Mouse (Mus musculus) hindbrain, embryonic 16.5 days (tissue): ENCODE results near the gene Svbp. TPM values are rescaled to one million over a fixed set of nuclear protein-coding genes. Genes with fewer than 3 reads are reported as not detected.

ENCODE experiments used
- ATAC-seq: fragments of 200-750 bp; cut with Nextera tagmentation; 2 replicates; pipeline ENCODE4 v1.8.0; 2017; ENCODE audit warnings: moderate TSS enrichment, moderate library complexity
- H3K27ac ChIP-seq: fragments of 300-500 bp; sonication (generic); 2 replicates; pipeline ENCODE4 v1.5.1; 2014; ENCODE audit warnings: low read depth, mild to moderate bottlenecking, control low read depth, low read length, moderate library complexity
- H3K27me3 ChIP-seq: fragments of 300-500 bp; sonication (generic); replicated peaks from 2 replicates; pipeline ENCODE4 v1.6.1; 2014; ENCODE audit warnings: low read length; ENCODE audit not compliant: control insufficient read depth, insufficient read depth
- H3K36me3 ChIP-seq: fragments of 300-500 bp; sonication (generic); 2 replicates; pipeline ENCODE4 v1.6.1; 2014; ENCODE audit warnings: mild to moderate bottlenecking, low read length, moderate library complexity, mixed read lengths; ENCODE audit not compliant: control insufficient read depth, insufficient read depth
- H3K4me1 ChIP-seq: fragments of 300-500 bp; sonication (generic); 2 replicates; pipeline ENCODE4 v1.6.1; 2014; ENCODE audit warnings: low read depth, low read length; ENCODE audit not compliant: control insufficient read depth, insufficient read depth
- H3K4me2 ChIP-seq: fragments of 300-500 bp; sonication (generic); 2 replicates; pipeline ENCODE4 v1.6.1; 2014; ENCODE audit warnings: mild to moderate bottlenecking, low read length, control low read depth, moderate library complexity
- H3K4me3 ChIP-seq: fragments of 300-500 bp; sonication (generic); 2 replicates; pipeline ENCODE4 v1.5.1; 2014; ENCODE audit warnings: mild to moderate bottlenecking, low read length, control low read depth, moderate library complexity
- H3K9ac ChIP-seq: fragments of 300-500 bp; sonication (generic); 2 replicates; pipeline ENCODE4 v1.6.1; 2014; ENCODE audit warnings: low read depth, mild to moderate bottlenecking, control low read depth, low read length, moderate library complexity
- H3K9me3 ChIP-seq: fragments of 300-500 bp; sonication (generic); 2 replicates; pipeline ENCODE4 v1.6.1; 2014; ENCODE audit warnings: mild to moderate bottlenecking, low read length, moderate library complexity; ENCODE audit not compliant: control insufficient read depth
- WGBS: fragments of 180-500 bp; shearing (Covaris S2); extraction: QIAGEN DNeasy Blood & Tissue Kit; methylation state at CpG from one replicate; pipeline ENCODE4 v1.1.7; 2014; 5-methylcytosine and 5-hydroxymethylcytosine counted together
- polyA plus RNA-seq: library from polyadenylated mRNA; unstranded; fragments of >200 nt; fragmentation: Nextera tagmentation; extraction: Ambion mirVana; gene quantifications from 2 replicates; pipeline ENCODE4 v1.2.1, GENCODE M21; 2015

Svbp gene
- polyA plus RNA-seq = 197 and 201 TPM in 2 replicates

DNA sequence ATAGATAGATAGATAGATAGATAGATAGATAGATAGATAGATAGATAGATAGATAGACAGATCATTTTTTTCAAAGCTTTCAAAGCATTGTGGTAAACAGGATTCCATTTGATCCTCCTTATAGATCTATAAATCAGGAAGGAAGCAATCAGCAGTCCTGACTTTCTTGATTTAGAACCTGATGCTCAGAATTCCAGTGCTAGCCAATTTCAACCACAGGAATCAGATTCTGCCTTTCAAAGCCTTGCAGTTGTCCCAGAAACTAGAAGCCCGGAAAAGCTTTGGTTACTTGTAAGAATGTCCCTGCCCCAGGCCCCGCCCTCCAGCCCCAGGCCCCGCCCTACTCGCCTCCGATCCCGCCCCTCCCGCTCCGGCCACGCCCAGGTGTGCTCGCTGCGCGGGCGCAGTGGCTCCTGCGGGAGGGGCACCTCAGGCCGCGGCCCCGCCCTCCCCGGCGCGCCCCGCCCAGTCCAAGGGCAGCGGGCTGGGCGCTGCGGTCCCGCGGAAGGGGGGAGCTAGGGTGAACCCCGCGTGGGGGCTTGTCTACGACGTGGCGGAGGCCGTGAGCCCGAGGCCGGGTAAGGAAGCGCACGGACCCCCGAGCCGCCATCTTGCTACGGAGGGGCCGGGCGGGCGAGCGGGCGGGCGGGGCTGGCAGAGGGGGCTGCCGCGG is at the start of gene Svbp:
Gene Svbp (plus strand): TSS at position 398 of the 673 bp plus-strand sequence.
- Histone ChIP-seq H3K4me2 (peak within 1 kb of the TSS; percentile 76), H3K27ac (peak within 1 kb of the TSS; percentile 86), H3K4me1 (peaks cover 15% of the 10 kb centered on the region), H3K27me3 (no peaks in the 10 kb centered on the region), H3K4me3 (peak within 1 kb of the TSS; percentile 83), H3K9me3 (no peaks in the 10 kb centered on the region), H3K9ac (peak within 1 kb of the TSS; percentile 89), H3K36me3 (no peaks in the 10 kb centered on the region)
- peak; percentile 93 for ATAC-seq
- WGBS = under 1% methylated on average over 36 of the region's 47 CpGs

DNA sequence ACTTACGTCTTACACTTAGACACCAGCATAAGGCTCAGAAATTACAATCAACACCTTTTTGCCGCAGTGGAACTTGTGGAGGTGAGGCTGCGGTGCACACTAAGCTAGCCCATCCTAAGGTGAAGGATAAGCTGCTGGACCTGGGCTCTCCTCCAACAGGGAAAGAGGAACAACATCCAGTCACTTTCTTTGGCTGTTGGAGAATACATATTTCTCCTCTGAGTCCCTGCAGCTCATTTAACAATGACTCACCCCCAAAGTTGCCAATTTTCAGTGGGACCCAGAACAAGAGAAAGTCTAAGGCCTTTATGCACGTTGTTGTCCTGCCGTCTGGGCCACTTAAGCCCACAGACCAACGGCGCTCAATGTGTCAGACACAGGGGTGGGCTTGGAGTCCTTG is 48.3 kb upstream of the Svbp start:
- WGBS = 89% methylated on average over 7 of the region's 7 CpGs

DNA sequence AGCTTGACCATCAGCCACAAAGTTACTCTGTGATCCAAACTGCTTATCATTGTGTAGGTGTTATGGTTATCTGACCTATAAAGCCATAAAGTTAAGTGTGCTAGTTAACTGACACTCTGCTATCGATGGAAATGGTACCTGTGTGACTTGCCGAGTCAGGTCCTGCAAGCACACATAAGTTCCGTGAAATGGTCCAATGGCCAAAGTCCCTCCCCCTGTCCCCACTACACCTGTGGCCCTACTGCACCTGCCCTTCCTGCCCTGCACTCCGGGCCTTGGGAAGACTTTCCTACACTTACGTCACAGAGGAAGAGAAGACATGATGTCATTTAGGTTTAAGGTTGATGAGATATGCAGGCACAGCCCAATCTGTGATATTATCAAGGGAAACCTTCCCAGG is 47.8 kb upstream of the Svbp start:
- Histone ChIP-seq H3K36me3 (no peaks in the 10 kb centered on the region), H3K4me2 (no peak overlapping the region), H3K9ac (no peak overlapping the region), H3K4me1 (0 out of 2 replicates have a peak, but pooled peaks cover 3% of the 10 kb centered on the region), H3K27me3 (no peaks in the 10 kb centered on the region), H3K9me3 (no peaks in the 10 kb centered on the region), H3K27ac (no peak overlapping the region), H3K4me3 (no peak overlapping the region)
- ATAC-seq = no peak
- WGBS = 90% methylated on average over 5 of the region's 5 CpGs

More for the DNA sequence above, 48.3 kb upstream of the Svbp start:
- no peak overlapping the region for H3K9ac ChIP-seq
- H3K27ac ChIP-seq = no peak overlapping the region
- no peaks in the 10 kb centered on the region for H3K36me3 ChIP-seq
- H3K4me2 ChIP-seq = no peak overlapping the region
- H3K9me3 ChIP-seq = no peaks in the 10 kb centered on the region
- H3K27me3 ChIP-seq = no peaks in the 10 kb centered on the region
- no peak overlapping the region for H3K4me3 ChIP-seq
- no peak for ATAC-seq
- H3K4me1 ChIP-seq = 0 out of 2 replicates have a peak, but pooled peaks cover 3% of the 10 kb centered on the region

DNA sequence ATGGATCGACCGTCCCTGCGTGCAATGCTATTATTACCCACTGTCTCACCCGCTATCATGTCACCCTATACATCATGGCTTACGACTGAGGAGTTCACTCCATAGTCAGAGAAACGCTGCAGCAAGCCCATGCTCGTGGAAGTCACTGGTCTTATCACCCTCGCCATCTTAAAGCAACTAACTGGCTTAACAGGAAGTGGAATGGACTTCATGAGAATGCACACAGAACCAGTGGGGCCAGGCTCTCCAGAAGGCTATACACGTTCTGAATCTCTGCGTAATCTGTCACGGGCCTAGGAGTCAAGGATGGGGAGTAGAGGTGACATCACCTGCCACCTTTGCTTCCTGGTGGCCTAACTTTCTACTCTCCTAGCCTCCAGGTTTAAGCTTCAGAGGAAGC is 46.4 kb upstream of the Svbp start:
- 87% methylated on average over 11 of the region's 11 CpGs for WGBS
- H3K9ac ChIP-seq = no peak overlapping the region

DNA sequence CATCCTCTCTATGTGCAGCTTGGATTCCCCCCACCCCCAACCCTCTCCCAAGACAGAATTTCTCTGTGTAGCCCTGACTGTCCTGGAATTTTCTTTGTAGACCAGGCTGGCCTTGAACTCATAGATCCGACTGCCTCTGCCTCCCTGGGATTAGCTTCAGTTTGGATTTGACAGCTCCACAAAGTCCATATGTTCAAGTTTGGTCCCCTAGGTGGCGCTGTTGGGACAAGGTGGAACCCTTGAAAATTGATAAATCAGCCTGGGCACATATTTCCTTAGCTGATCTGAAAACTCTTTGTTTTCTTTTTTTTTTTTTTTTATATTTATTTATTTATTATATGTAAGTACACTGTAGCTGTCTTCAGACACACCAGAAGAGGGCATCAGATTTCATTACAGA is 37.9 kb upstream of the Svbp start:
- 36% methylated on average over 2 of the region's 2 CpGs for WGBS
- H3K36me3 ChIP-seq = no peaks in the 10 kb centered on the region
- H3K27me3 ChIP-seq = no peaks in the 10 kb centered on the region
- H3K9ac ChIP-seq = no peak overlapping the region
- no peaks in the 10 kb centered on the region for H3K9me3 ChIP-seq
- H3K4me3 ChIP-seq = no peak overlapping the region
- H3K4me1 ChIP-seq = no peaks in the 10 kb centered on the region
- H3K4me2 ChIP-seq = no peak overlapping the region
- H3K27ac ChIP-seq = no peak overlapping the region
- no peak for ATAC-seq

More for the DNA sequence above, 46.4 kb upstream of the Svbp start:
- H3K27me3 ChIP-seq = no peaks in the 10 kb centered on the region
- no peaks in the 10 kb centered on the region for H3K4me1 ChIP-seq
- H3K4me3 ChIP-seq = no peak overlapping the region
- no peak for ATAC-seq
- no peaks in the 10 kb centered on the region for H3K36me3 ChIP-seq
- H3K4me2 ChIP-seq = no peak overlapping the region
- no peaks in the 10 kb centered on the region for H3K9me3 ChIP-seq
- no peak overlapping the region for H3K27ac ChIP-seq

DNA sequence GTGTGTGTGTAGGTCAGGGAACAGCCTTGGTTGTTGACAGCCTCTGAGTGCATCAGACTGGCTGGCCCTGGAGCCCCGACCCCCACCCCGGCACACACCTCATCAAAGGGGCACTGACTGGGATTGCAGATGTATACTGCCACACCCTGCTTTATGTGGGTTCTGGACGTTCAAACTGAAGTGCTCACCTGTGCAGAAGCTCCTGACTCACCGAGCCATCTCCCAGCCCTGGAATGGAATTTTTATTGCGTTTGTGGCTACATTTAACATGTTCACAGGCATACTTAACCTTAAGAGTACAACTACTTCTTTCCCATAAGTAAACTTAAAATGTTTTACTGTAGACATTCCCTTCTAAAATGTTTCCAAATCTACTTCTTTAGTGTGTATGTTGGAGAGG is 37.2 kb upstream of the Svbp start:
- WGBS = 88% methylated on average over 5 of the region's 5 CpGs
- Histone ChIP-seq H3K4me3 (no peak overlapping the region), H3K4me1 (no peaks in the 10 kb centered on the region), H3K9me3 (no peaks in the 10 kb centered on the region), H3K36me3 (no peaks in the 10 kb centered on the region), H3K27ac (no peak overlapping the region), H3K27me3 (no peaks in the 10 kb centered on the region), H3K4me2 (no peak overlapping the region), H3K9ac (no peak overlapping the region)
- ATAC-seq = no peak

DNA sequence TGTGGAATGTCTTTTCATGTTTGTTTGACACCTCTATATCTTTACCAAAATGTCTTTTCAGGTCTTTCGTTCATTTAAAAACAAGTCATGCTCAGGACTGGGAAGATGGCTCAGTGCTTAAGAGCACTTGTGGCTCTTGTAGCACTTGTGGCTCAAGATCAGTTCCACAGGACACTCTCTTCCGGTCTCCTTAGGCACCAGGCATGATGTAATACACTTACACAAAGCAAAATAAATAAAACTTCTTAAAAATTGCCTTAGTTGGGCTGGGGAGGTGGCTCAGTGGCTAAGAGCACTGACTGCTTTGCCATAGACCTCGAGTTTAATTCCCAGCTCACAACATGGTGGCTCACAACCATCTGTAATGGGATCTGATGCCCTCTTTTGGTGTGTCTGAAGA is 33.7 kb upstream of the Svbp start:
- Histone ChIP-seq H3K9me3 (no peaks in the 10 kb centered on the region), H3K4me2 (no peak overlapping the region), H3K9ac (no peak overlapping the region), H3K4me3 (no peak overlapping the region), H3K27ac (no peak overlapping the region), H3K36me3 (no peaks in the 10 kb centered on the region), H3K27me3 (no peaks in the 10 kb centered on the region), H3K4me1 (no peaks in the 10 kb centered on the region)
- no peak for ATAC-seq
- 77% methylated on average over 3 of the region's 3 CpGs for WGBS

DNA sequence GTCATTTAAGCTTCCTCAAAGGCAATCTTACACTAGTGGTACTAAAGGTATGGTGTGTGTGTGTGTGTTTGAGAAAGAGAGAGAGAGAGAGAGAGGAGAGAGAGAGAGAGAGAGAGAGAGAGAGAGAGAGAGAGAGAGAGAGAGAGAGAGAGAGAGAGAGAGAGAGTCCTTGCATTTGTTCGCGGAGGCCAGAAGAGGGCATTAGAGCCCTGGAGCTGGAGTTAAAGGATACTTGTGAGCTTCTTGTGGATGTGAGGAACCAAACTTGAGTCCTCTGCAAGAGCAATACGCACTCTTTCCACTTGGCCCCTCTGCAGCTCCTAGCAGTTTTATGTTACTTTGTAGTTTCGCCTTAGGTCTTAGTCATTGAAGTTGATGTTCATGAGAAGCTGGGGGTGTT is 32.1 kb upstream of the Svbp start:
- Histone ChIP-seq H3K4me1 (no peaks in the 10 kb centered on the region), H3K36me3 (no peaks in the 10 kb centered on the region), H3K27ac (no peak overlapping the region), H3K27me3 (no peaks in the 10 kb centered on the region), H3K4me3 (no peak overlapping the region), H3K9ac (no peak overlapping the region), H3K9me3 (no peaks in the 10 kb centered on the region), H3K4me2 (no peak overlapping the region)
- WGBS = 76% methylated on average over 4 of the region's 4 CpGs
- no peak for ATAC-seq

DNA sequence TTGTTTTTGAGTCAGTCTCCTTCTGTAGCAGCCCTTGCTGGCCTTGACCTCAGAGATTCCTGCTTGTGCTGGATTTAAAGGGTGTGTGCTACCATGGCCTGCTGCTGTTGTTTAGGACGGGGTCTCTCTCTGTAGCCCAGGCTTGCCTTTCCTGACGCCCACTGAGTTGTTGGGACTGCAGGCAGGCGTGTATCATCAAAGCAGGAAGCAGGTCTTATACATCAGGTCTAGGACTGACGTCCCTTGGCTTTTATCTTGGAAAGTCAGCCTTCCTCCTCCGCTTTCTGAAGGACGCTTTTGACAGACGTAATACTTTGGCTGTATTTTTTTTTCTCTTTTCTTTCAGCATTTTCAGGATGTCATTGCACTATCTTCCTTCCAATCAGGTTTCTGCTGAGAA is 29.2 kb upstream of the Svbp start:
- Histone ChIP-seq H3K27me3 (no peaks in the 10 kb centered on the region), H3K9ac (no peak overlapping the region), H3K36me3 (no peaks in the 10 kb centered on the region; the same call in 1 of the 2 replicates), H3K4me1 (no peaks in the 10 kb centered on the region), H3K9me3 (no peaks in the 10 kb centered on the region), H3K4me2 (no peak overlapping the region), H3K4me3 (no peak overlapping the region), H3K27ac (no peak overlapping the region)
- no peak for ATAC-seq
- 86% methylated on average over 7 of the region's 7 CpGs for WGBS
